Mouse (Mus musculus) heart, postnatal 14 days (tissue): ENCODE data around the gene Fxyd2. TPM values are rescaled to one million over a fixed set of nuclear protein-coding genes. Genes with fewer than 3 reads are reported as not detected.

Experiments used
- total RNA-seq, 2 experiments: library from RNA; stranded (reverse); gene quantifications; 2 replicates each; pipeline ENCODE4 v1.2.3; 2021

Fxyd2 gene
- total RNA-seq, 2 experiments from 2014 or later = 1.5 to 2.3 TPM

Other genes with a start within 250 kb of the Fxyd2 start
- gene BC049352, start 217.7 kb upstream of the Fxyd2 start, total RNA-seq = not detected
- under 1 TPM in 1 of 2 experiments, not detected in 1; 0.12 TPM for gene Tmprss4, start 195.6 kb upstream of the Fxyd2 start, total RNA-seq
- 1 to 10 TPM; 1.6 TPM for gene Il10ra, start 130.5 kb upstream of the Fxyd2 start, total RNA-seq
- gene Tmprss13, start 80.6 kb upstream of the Fxyd2 start, total RNA-seq = 1 to 10 TPM; 2.3 to 2.8 TPM
- 10 to 100 TPM; 18.2 to 20.9 TPM for gene Fxyd6, start 29.5 kb upstream of the Fxyd2 start, total RNA-seq
- not detected for gene Dscaml1, start 27.0 kb downstream of the Fxyd2 start, total RNA-seq